Mouse (Mus musculus) ovary, postnatal 10 days (tissue): Measurements from ENCODE around the gene Amz2.

ENCODE experiments used
- DNase-seq: peaks from one replicate; pipeline ENCODE4 v3.0.0; 2022; ENCODE audit warnings: low spot score

Amz2 gene

DNA sequence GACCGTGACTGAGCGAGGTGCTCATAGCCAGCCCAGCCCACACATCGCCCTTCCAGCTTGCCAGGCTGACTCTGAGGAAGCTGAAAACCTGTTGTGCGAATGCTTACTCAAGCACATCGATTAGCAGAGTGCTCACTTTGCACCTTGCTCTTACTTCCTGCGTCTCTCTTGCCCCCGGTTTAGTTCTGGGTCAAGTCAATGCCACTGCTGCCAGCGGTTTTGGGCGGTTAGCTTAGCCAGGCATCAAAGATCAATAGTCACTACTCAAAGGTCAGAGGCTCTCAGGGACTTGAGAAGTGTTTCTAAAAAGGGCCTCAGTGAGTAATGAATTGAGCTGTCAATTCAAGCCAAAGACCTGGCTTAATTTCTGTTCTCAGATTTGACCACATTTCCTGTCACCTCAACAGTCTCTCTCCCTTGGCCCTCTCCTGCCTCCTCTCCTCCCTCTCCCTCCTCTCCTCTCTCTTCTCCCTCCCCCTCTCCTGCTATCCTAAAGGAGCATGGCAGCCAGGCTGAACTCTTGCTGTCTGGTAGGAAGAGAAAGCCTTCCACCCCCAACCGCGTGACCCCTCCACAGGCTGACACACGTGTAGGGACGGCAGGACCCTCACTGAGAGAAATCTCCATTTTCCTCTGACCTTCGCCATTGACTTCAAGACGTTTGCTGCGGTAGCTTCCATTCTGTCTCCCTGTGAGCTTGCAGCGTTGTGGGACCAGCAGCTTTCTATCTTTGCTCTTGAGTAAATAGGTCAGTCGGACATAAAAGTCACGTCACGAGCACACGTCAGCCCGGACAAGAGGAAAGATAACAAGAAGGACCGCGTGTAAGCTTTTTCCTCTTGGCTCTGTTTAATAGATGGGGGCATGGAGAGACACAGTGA lies 69.4 kb downstream of the Amz2 start:
- DNase-seq = no peak

DNA sequence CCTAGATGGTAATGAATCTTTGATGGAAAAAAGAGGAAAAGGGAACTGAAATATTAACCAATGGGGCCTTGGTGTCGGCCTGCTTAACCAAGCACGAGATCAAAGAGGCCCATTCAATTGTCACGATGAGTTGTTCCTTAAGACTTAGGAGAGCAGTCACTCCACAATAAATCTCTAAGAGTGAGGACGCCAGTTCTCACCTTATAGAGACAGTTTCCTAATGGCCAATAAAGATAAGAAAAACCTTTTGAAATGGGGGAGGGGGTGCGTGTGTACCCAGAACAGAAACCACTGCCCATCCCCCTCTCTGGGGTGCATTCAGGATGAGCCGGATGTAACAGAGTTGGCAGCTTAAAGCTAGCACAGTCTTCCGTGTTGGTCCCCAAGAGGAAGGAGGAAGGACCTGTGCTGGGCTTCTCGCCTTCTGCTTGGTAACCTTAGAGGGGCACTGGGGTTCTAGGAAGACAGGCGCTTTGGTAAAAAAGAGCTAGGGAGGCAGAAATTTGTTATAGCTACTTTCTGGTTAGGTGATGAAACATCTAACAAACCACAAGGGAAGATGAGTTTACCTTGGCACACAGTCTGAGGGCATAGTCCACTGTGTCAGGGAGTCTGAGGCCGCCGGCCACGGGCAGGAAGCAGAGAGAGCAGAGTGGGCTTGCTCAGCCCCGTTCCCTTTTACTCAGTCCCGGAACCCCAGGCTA lies 70.2 kb downstream of the Amz2 start:
- DNase-seq = no peak

DNA sequence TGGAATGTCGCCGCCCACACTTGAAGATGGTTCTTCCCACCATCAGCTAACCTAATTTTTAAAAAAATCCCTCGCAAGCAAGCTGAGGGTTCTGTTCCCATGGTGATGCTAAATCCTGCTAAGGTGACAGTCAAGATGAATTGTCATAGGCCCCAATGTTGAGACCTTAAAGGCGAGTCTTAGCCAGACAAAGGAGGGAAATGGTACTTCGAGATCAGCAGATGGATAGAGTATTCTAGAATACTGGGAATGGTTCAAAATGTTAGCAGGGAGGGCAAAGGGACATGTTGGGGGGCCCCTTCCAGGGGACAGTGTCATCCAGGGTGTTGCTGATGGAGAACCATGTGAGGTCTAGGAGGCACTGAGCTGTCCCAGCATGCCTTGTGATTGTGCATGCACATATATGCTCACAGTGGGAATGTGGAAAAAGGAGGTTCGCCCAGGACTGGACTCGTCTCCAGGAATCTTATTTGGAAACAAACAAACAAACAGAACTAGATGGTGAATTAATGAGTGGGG lies 70.8 kb downstream of the Amz2 start:
- DNase-seq = no peak

DNA sequence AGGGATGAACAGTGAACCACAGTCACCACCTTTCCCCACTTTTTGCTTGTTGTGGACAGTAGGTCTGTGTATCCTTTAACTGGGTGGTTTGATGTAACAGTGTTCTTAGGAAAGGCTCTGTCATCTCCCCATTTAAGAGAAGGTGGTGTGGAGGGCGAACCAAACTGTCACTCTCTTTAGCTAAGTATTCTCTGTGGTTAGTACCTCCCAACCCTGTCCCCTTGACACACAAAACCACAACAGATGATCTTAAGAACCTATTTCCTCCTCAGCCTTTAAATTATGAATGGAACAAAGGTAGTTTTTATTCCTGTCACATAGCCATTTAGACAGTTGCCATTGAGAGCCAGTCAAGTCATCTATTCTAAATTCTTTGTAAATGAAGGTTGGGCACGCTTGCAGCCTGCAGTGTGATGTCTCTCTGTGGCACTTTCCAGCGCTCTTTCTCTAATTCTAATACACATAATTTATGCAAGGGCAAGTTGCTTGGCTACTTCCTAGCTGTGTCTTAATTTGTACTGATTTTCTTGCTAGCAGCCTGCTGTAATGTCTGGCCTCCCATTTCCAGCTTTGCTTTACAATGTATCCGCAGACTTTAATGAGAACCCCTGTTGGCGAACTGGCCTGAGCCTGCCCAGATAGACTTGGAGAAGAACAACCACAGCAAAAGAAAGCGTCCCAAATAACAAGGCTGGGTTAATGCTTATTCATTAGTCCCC lies 71.4 kb downstream of the Amz2 start:
- DNase-seq = no peak

DNA sequence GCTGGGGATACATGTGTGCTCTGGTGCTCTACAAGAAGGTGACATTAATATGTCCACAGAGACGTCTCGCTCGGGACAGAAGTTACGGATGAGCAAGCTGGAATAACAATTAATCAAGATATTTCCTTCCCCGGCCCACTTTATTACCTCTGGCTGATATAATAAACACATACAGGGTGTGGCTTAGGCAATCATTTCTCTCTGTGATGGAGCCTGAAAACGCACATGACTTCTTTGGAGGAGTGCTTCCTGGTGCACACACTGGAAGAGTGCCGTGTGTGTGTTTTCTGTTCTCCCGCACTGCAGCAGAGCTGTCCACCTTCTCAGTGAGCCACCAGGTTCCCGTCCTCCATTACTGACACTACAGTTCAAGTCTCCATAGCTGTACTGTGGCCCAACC lies 72.2 kb downstream of the Amz2 start:
- DNase-seq = no peak

DNA sequence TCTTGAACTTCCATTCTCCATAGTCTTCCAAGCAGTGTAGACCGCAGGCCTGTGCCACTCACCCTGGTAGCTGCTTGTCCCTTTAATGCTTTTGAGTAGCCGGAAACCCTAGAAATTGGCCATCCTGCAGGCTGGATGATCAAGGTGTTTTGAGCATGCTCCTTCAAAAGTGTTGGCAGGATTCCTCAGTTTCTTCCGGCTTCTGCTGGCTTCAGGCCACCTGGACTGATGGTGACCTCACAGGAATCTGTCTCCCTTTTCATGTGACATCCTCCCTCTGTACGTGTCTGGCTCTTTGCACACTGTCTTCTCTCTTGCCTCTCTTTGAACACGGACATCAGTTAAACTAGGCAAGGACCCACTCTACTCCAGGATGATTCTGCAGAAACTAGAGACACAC lies 74.5 kb downstream of the Amz2 start:
- no peak for DNase-seq
